Mouse (Mus musculus) B cell, adult 62 days (primary cell): ENCODE results near the gene Mutyh. TPM values are rescaled to one million over a fixed set of nuclear protein-coding genes. Genes with fewer than 3 reads are reported as not detected.

Experiments
- total RNA-seq: library from RNA; stranded (reverse); gene quantifications from 4 replicates; pipeline ENCODE4 v1.2.4, GENCODE M21; 2023

The Mutyh gene
- 17.0 to 26.9 TPM (median 20.9 TPM) in 4 replicates for total RNA-seq

GRCm38 (mm10) chr4:116807197-116808129 is at the start of gene Mutyh, which contains the start of gene Toe1:
Mutyh (plus strand) TSS chr4:116807723.
Toe1 (minus strand) TSS chr4:116807640.

GRCm38 (mm10) chr4:116821694-116822016 is 14.1 kb downstream of the Mutyh start, which contains the start of gene Hpdl:
Hpdl (minus strand) TSS chr4:116821707.

Other genes starting within 250 kb of the Mutyh start
- gene Ccdc17, start 211.1 kb upstream of the Mutyh start, total RNA-seq, result 17.6 to 22.3 TPM (median 18.6 TPM) in 4 replicates
- gene Nasp, start 179.8 kb upstream of the Mutyh start, total RNA-seq, result 64.6 to 72.9 TPM (median 68.7 TPM) in 4 replicates
- 168 to 183 TPM (median 175 TPM) in 4 replicates for gene Akr1a1, start 156.0 kb upstream of the Mutyh start, total RNA-seq
- gene Prdx1, start 122.2 kb upstream of the Mutyh start, total RNA-seq, result 156 to 175 TPM (median 166 TPM) in 4 replicates
- 3.4 to 7.5 TPM (median 5.3 TPM) in 4 replicates for gene Mmachc, start 99.3 kb upstream of the Mutyh start, total RNA-seq
- 16.2 to 32.2 TPM (median 20.9 TPM) in 4 replicates for gene Ccdc163, start 99.2 kb upstream of the Mutyh start, total RNA-seq
- 10.7 to 12.8 TPM (median 12.6 TPM) in 4 replicates for gene Tesk2, start 86.8 kb upstream of the Mutyh start, total RNA-seq
- 44.6 to 53.4 TPM (median 47.2 TPM) in 4 replicates for gene Toe1, start 83 bp upstream of the Mutyh start, total RNA-seq
- gene Hpdl, start 14.0 kb downstream of the Mutyh start, total RNA-seq, result not detected in 4 replicates
- not detected in 4 replicates for gene Zswim5, start 69.7 kb downstream of the Mutyh start, total RNA-seq
- 37.9 to 51.1 TPM (median 44.8 TPM) in 4 replicates for gene Urod, start 186.7 kb downstream of the Mutyh start, total RNA-seq
- gene Hectd3, start 187.6 kb downstream of the Mutyh start, total RNA-seq, result 40.2 to 52.2 TPM (median 48.5 TPM) in 4 replicates
- 27.5 to 33.1 TPM (median 31.5 TPM) in 4 replicates for gene Eif2b3, start 211.7 kb downstream of the Mutyh start, total RNA-seq